Mouse (Mus musculus): ENCODE data around the gene Med20. TPM values are rescaled to one million over a fixed set of nuclear protein-coding genes. Genes with fewer than 3 reads are reported as not detected.

Med20 gene
- polyA plus RNA-seq (2014; fragmentation: Illumina TruSeq; extraction: RNeasy Lipid Tissue Mini Kit (QIAGEN cat#74804); ENCODE audit: low read depth, low replicate concordance), result 9.1 TPM

GRCm38 (mm10) chr17:47610849-47611660 lies at the start of gene Med20, which contains the start of the genes Bysl and Gm20517:
Med20 (plus strand) TSS chr17:47611582.
Bysl (minus strand) TSS chr17:47611492.
Gm20517 (plus strand) TSS chr17:47611589.

GRCm38 (mm10) chr17:47630678-47631065 lies 19.3 kb downstream of the Med20 start, which contains the start of gene Usp49:
Usp49 (plus strand) TSS chr17:47630690.

Other genes with a start within 250 kb of the Med20 start
- 35.4 TPM for gene Mrps10, start 242.7 kb upstream of the Med20 start, polyA plus RNA-seq (2014; fragmentation: Illumina TruSeq; extraction: RNeasy Lipid Tissue Mini Kit (QIAGEN cat#74804); ENCODE audit: low read depth, low replicate concordance)
- gene Guca1b, start 226.2 kb upstream of the Med20 start, polyA plus RNA-seq (2014; fragmentation: Illumina TruSeq; extraction: RNeasy Lipid Tissue Mini Kit (QIAGEN cat#74804); ENCODE audit: low read depth, low replicate concordance), result not detected
- not detected for gene Guca1a, start 211.0 kb upstream of the Med20 start, polyA plus RNA-seq (2014; fragmentation: Illumina TruSeq; extraction: RNeasy Lipid Tissue Mini Kit (QIAGEN cat#74804); ENCODE audit: low read depth, low replicate concordance)
- not detected for gene AI661453, start 175.0 kb upstream of the Med20 start, polyA plus RNA-seq (2014; fragmentation: Illumina TruSeq; extraction: RNeasy Lipid Tissue Mini Kit (QIAGEN cat#74804); ENCODE audit: low read depth, low replicate concordance)
- 292 TPM for gene 1700001C19Rik, start 174.2 kb upstream of the Med20 start, polyA plus RNA-seq (2014; fragmentation: Illumina TruSeq; extraction: RNeasy Lipid Tissue Mini Kit (QIAGEN cat#74804); ENCODE audit: low read depth, low replicate concordance)
- gene Taf8, start 109.3 kb upstream of the Med20 start, polyA plus RNA-seq (2014; fragmentation: Illumina TruSeq; extraction: RNeasy Lipid Tissue Mini Kit (QIAGEN cat#74804); ENCODE audit: low read depth, low replicate concordance), result 5.5 TPM
- 7.7 TPM for gene Ccnd3, start 106.5 kb upstream of the Med20 start, polyA plus RNA-seq (2014; fragmentation: Illumina TruSeq; extraction: RNeasy Lipid Tissue Mini Kit (QIAGEN cat#74804); ENCODE audit: low read depth, low replicate concordance)
- gene Bysl, start 90 bp upstream of the Med20 start, polyA plus RNA-seq (2014; fragmentation: Illumina TruSeq; extraction: RNeasy Lipid Tissue Mini Kit (QIAGEN cat#74804); ENCODE audit: low read depth, low replicate concordance), result 3.9 TPM
- gene Gm20517, start within 50 bp of the Med20 start, polyA plus RNA-seq (2014; fragmentation: Illumina TruSeq; extraction: RNeasy Lipid Tissue Mini Kit (QIAGEN cat#74804); ENCODE audit: low read depth, low replicate concordance), result 2.7 TPM
- 26.1 TPM for gene Usp49, start 19.1 kb downstream of the Med20 start, polyA plus RNA-seq (2014; fragmentation: Illumina TruSeq; extraction: RNeasy Lipid Tissue Mini Kit (QIAGEN cat#74804); ENCODE audit: low read depth, low replicate concordance)
- 18.7 TPM for gene Tomm6, start 76.8 kb downstream of the Med20 start, polyA plus RNA-seq (2014; fragmentation: Illumina TruSeq; extraction: RNeasy Lipid Tissue Mini Kit (QIAGEN cat#74804); ENCODE audit: low read depth, low replicate concordance)
- 2.0 TPM for gene Frs3, start 77.4 kb downstream of the Med20 start, polyA plus RNA-seq (2014; fragmentation: Illumina TruSeq; extraction: RNeasy Lipid Tissue Mini Kit (QIAGEN cat#74804); ENCODE audit: low read depth, low replicate concordance)
- not detected for gene Gm21981, start 82.9 kb downstream of the Med20 start, polyA plus RNA-seq (2014; fragmentation: Illumina TruSeq; extraction: RNeasy Lipid Tissue Mini Kit (QIAGEN cat#74804); ENCODE audit: low read depth, low replicate concordance)
- gene Prickle4, start 83.2 kb downstream of the Med20 start, polyA plus RNA-seq (2014; fragmentation: Illumina TruSeq; extraction: RNeasy Lipid Tissue Mini Kit (QIAGEN cat#74804); ENCODE audit: low read depth, low replicate concordance), result not detected
- not detected for gene Pgc, start 115.3 kb downstream of the Med20 start, polyA plus RNA-seq (2014; fragmentation: Illumina TruSeq; extraction: RNeasy Lipid Tissue Mini Kit (QIAGEN cat#74804); ENCODE audit: low read depth, low replicate concordance)
- not detected for gene Tfeb, start 125.4 kb downstream of the Med20 start, polyA plus RNA-seq (2014; fragmentation: Illumina TruSeq; extraction: RNeasy Lipid Tissue Mini Kit (QIAGEN cat#74804); ENCODE audit: low read depth, low replicate concordance)
- gene Mdfi, start 223.1 kb downstream of the Med20 start, polyA plus RNA-seq (2014; fragmentation: Illumina TruSeq; extraction: RNeasy Lipid Tissue Mini Kit (QIAGEN cat#74804); ENCODE audit: low read depth, low replicate concordance), result not detected

Measured in testis, adult 10 weeks (tissue).